Mouse (Mus musculus) hindbrain, embryonic 10.5 days (tissue): Measurements from ENCODE around the gene Ankrd40. TPM values are rescaled to one million over a fixed set of nuclear protein-coding genes. Genes with fewer than 3 reads are reported as not detected.

Experiments used
- DNase-seq: peaks from one replicate; pipeline ENCODE4 v3.0.0-alpha.2; 2017; ENCODE audit warnings: low spot score
- H3K27ac ChIP-seq: fragments of 300-500 bp; sonication (generic); 2 replicates; pipeline ENCODE4 v1.5.1; 2016; ENCODE audit warnings: mild to moderate bottlenecking, moderate library complexity
- H3K27me3 ChIP-seq: fragments of 300-500 bp; sonication (generic); 2 replicates; pipeline ENCODE4 v1.6.1; 2016; ENCODE audit warnings: mild to moderate bottlenecking; ENCODE audit not compliant: poor library complexity, insufficient read depth, severe bottlenecking
- H3K36me3 ChIP-seq: fragments of 300-500 bp; sonication (generic); 2 replicates; pipeline ENCODE4 v1.6.1; 2016; ENCODE audit warnings: mild to moderate bottlenecking, moderate library complexity
- H3K4me1 ChIP-seq: fragments of 300-500 bp; sonication (generic); replicated peaks from 2 replicates; pipeline ENCODE4 v1.6.1; 2016; ENCODE audit warnings: mild to moderate bottlenecking
- H3K4me3 ChIP-seq: fragments of 300-500 bp; sonication (generic); 2 replicates; pipeline ENCODE4 v1.5.1; 2016; ENCODE audit warnings: mild to moderate bottlenecking, moderate library complexity
- H3K9me3 ChIP-seq: fragments of 300-500 bp; sonication (generic); 2 replicates; pipeline ENCODE4 v1.6.1; 2016; ENCODE audit warnings: mild to moderate bottlenecking, moderate library complexity
- WGBS: fragments of 180-500 bp; shearing (Covaris S2); methylation state at CpG from one replicate; pipeline ENCODE4 v1.1.7; 2016; 5-methylcytosine and 5-hydroxymethylcytosine counted together
- polyA plus RNA-seq: library from polyadenylated mRNA; unstranded; fragments of >200 nt; fragmentation: Nextera tagmentation; extraction: Ambion mirVana; gene quantifications from 2 replicates; pipeline ENCODE4 v1.2.1, GENCODE M21; 2016

Ankrd40 gene
- polyA plus RNA-seq, 1 experiment from 2014 or later = 12.5 TPM

GRCm38 (mm10) chr11:94345926-94346325 is 18.1 kb downstream of the Ankrd40 start:
- Histone ChIP-seq H3K27me3 (peaks cover 23% of the 10 kb centered on the region; the same call in 1 of the 2 replicates), H3K36me3 (0 out of 2 replicates have a peak, but pooled peaks cover 3% of the 10 kb centered on the region), H3K4me3 (no peak overlapping the region), H3K9me3 (no peaks in the 10 kb centered on the region), H3K27ac (no peak overlapping the region), H3K4me1 (peaks cover 44% of the 10 kb centered on the region)
- no peak for DNase-seq
- WGBS = 86% methylated on average over 10 of the region's 10 CpGs

- Histone ChIP-seq H3K4me3 (no peak overlapping the region), H3K27me3 (peaks cover 23% of the 10 kb centered on the region), H3K27ac (no peak overlapping the region), H3K4me1 (peaks cover 41% of the 10 kb centered on the region), H3K9me3 (no peaks in the 10 kb centered on the region), H3K36me3 (no peaks in the 10 kb centered on the region)
- 75% methylated on average over 3 of the region's 3 CpGs for WGBS
- no peak for DNase-seq
Observed at GRCm38 (mm10) chr11:94346611-94347010, 18.8 kb downstream of the Ankrd40 start.

GRCm38 (mm10) chr11:94347063-94347575 is 19.3 kb downstream of the Ankrd40 start:
- H3K27ac ChIP-seq = no peak overlapping the region
- DNase-seq = no peak
- H3K36me3 ChIP-seq = no peaks in the 10 kb centered on the region
- 89% methylated on average over 7 of the region's 7 CpGs for WGBS
- H3K27me3 ChIP-seq = peaks cover 28% of the 10 kb centered on the region
- peaks cover 40% of the 10 kb centered on the region for H3K4me1 ChIP-seq
- H3K9me3 ChIP-seq = no peaks in the 10 kb centered on the region
- H3K4me3 ChIP-seq = no peak overlapping the region

- Histone ChIP-seq H3K4me1 (peaks cover 14% of the 10 kb centered on the region), H3K27me3 (peaks cover 33% of the 10 kb centered on the region), H3K36me3 (no peaks in the 10 kb centered on the region), H3K4me3 (no peak overlapping the region), H3K9me3 (no peaks in the 10 kb centered on the region), H3K27ac (no peak overlapping the region)
- WGBS = 81% methylated on average over 2 of the region's 2 CpGs
- DNase-seq = no peak
Observed at GRCm38 (mm10) chr11:94349839-94350238, 22.0 kb downstream of the Ankrd40 start.

- Histone ChIP-seq H3K4me1 (peaks cover 14% of the 10 kb centered on the region; the same call in 1 of the 2 replicates), H3K4me3 (no peak overlapping the region), H3K27me3 (peaks cover 28% of the 10 kb centered on the region), H3K36me3 (no peaks in the 10 kb centered on the region), H3K27ac (no peak overlapping the region), H3K9me3 (no peaks in the 10 kb centered on the region)
- DNase-seq = no peak
- 78% methylated on average over 1 of the region's 1 CpGs for WGBS
Observed at GRCm38 (mm10) chr11:94350337-94350736, 22.5 kb downstream of the Ankrd40 start.

- Histone ChIP-seq H3K4me3 (no peak overlapping the region), H3K27me3 (peaks cover 23% of the 10 kb centered on the region), H3K36me3 (no peaks in the 10 kb centered on the region), H3K9me3 (no peaks in the 10 kb centered on the region), H3K4me1 (peaks cover 14% of the 10 kb centered on the region; the same call in 1 of the 2 replicates), H3K27ac (no peak overlapping the region)
- DNase-seq = no peak
- 45% methylated on average over 3 of the region's 3 CpGs for WGBS
Observed at GRCm38 (mm10) chr11:94351094-94351493, 23.3 kb downstream of the Ankrd40 start.

- no peak overlapping the region for H3K27ac ChIP-seq
- H3K9me3 ChIP-seq = no peaks in the 10 kb centered on the region
- H3K4me3 ChIP-seq = no peak overlapping the region
- DNase-seq = no peak
- peaks cover 24% of the 10 kb centered on the region for H3K27me3 ChIP-seq
- WGBS = 92% methylated on average over 9 of the region's 9 CpGs
- H3K4me1 ChIP-seq = peaks cover 9% of the 10 kb centered on the region; the same call in 1 of the 2 replicates
- no peaks in the 10 kb centered on the region for H3K36me3 ChIP-seq
Observed at GRCm38 (mm10) chr11:94355521-94356217, 27.9 kb downstream of the Ankrd40 start.

GRCm38 (mm10) chr11:94359168-94359567 is 31.4 kb downstream of the Ankrd40 start:
- H3K4me3 ChIP-seq = no peak overlapping the region
- no peaks in the 10 kb centered on the region for H3K36me3 ChIP-seq
- peaks cover 9% of the 10 kb centered on the region; the same call in 1 of the 2 replicates for H3K27me3 ChIP-seq
- no peak overlapping the region for H3K27ac ChIP-seq
- DNase-seq = no peak
- H3K4me1 ChIP-seq = no peaks in the 10 kb centered on the region
- WGBS = 97% methylated on average over 12 of the region's 12 CpGs
- no peaks in the 10 kb centered on the region for H3K9me3 ChIP-seq

GRCm38 (mm10) chr11:94361166-94361870 is 33.5 kb downstream of the Ankrd40 start:
- Histone ChIP-seq H3K9me3 (peaks cover 5% of the 10 kb centered on the region; the same call in 1 of the 2 replicates), H3K4me3 (no peak overlapping the region), H3K36me3 (no peaks in the 10 kb centered on the region), H3K27me3 (peaks cover 9% of the 10 kb centered on the region; the same call in 1 of the 2 replicates), H3K4me1 (0 out of 2 replicates have a peak, but pooled peaks cover 3% of the 10 kb centered on the region), H3K27ac (no peak overlapping the region)
- DNase-seq = no peak
- 94% methylated on average over 14 of the region's 14 CpGs for WGBS

GRCm38 (mm10) chr11:94362101-94362500 is 34.3 kb downstream of the Ankrd40 start:
- WGBS = 91% methylated on average over 5 of the region's 5 CpGs
- DNase-seq = no peak
- Histone ChIP-seq H3K9me3 (peaks cover 5% of the 10 kb centered on the region; the same call in 1 of the 2 replicates), H3K4me1 (0 out of 2 replicates have a peak, but pooled peaks cover 3% of the 10 kb centered on the region), H3K36me3 (no peaks in the 10 kb centered on the region), H3K27me3 (peaks cover 4% of the 10 kb centered on the region; the same call in 1 of the 2 replicates), H3K27ac (no peak overlapping the region), H3K4me3 (no peak overlapping the region)

GRCm38 (mm10) chr11:94363690-94364089 is 35.9 kb downstream of the Ankrd40 start:
- H3K27ac ChIP-seq = no peak overlapping the region
- H3K4me1 ChIP-seq = 0 out of 2 replicates have a peak, but pooled peaks cover 3% of the 10 kb centered on the region
- peaks cover 3% of the 10 kb centered on the region; the same call in 1 of the 2 replicates for H3K27me3 ChIP-seq
- 85% methylated on average over 7 of the region's 7 CpGs for WGBS
- H3K9me3 ChIP-seq = peaks cover 5% of the 10 kb centered on the region; the same call in 1 of the 2 replicates
- no peak for DNase-seq
- H3K36me3 ChIP-seq = no peaks in the 10 kb centered on the region
- H3K4me3 ChIP-seq = no peak overlapping the region

GRCm38 (mm10) chr11:94365340-94365739 is 37.5 kb downstream of the Ankrd40 start:
- DNase-seq = no peak
- Histone ChIP-seq H3K36me3 (no peaks in the 10 kb centered on the region), H3K27ac (no peak overlapping the region), H3K9me3 (peaks cover 5% of the 10 kb centered on the region; the same call in 1 of the 2 replicates), H3K4me3 (no peak overlapping the region), H3K27me3 (peaks cover 3% of the 10 kb centered on the region; the same call in 1 of the 2 replicates), H3K4me1 (peaks cover 5% of the 10 kb centered on the region; the same call in 1 of the 2 replicates)
- WGBS = 72% methylated on average over 3 of the region's 3 CpGs
